Mouse (Mus musculus) CH12.LX (cell line): ENCODE data around the gene Map7d1. TPM values are rescaled to one million over a fixed set of nuclear protein-coding genes. Genes with fewer than 3 reads are reported as not detected.

ENCODE experiments used
- DNase-seq: peaks from one replicate; pipeline ENCODE4 v3.0.0-alpha.2; 2013; ENCODE audit errors: extremely low read depth
- H3K27ac ChIP-seq: 2 replicates; pipeline ENCODE4 v1.5.1; 2012; ENCODE audit warnings: low read depth, mild to moderate bottlenecking, control low read depth, moderate library complexity; ENCODE audit not compliant: insufficient read depth
- H3K27me3 ChIP-seq: replicated peaks from 2 replicates; pipeline ENCODE3; 2012; ENCODE audit warnings: inconsistent platforms
- H3K36me3 ChIP-seq, 2 experiments: replicated peaks in 1 of 2; 2 replicates each; pipeline versions ENCODE3 to v1.6.1; 2012; ENCODE audit warnings: inconsistent platforms in 1 of 2, low read length in 1 of 2, mild to moderate bottlenecking in 1 of 2, mixed read lengths in 1 of 2, moderate library complexity in 1 of 2; ENCODE audit not compliant: control insufficient read depth in 1 of 2, insufficient read depth in 1 of 2
- H3K4me1 ChIP-seq, 2 experiments: 2 replicates each; pipeline ENCODE4 v1.6.1; 2012; ENCODE audit warnings: inconsistent platforms in 1 of 2, moderate library complexity in 1 of 2; ENCODE audit not compliant: insufficient read depth in 2 of 2, control insufficient read depth in 1 of 2
- H3K4me2 ChIP-seq: 2 replicates; pipeline ENCODE4 v1.6.1; 2012; ENCODE audit warnings: low read depth, mild to moderate bottlenecking, control low read depth; ENCODE audit not compliant: poor library complexity, insufficient read depth, severe bottlenecking
- H3K4me3 ChIP-seq, 3 experiments: fragments of 150-350 bp in 1 of 3; sonication (generic) in 1 of 3; replicated peaks in 1 of 3; 2 replicates each; pipeline versions ENCODE3 to v1.5.1; 2011 to 2012; ENCODE audit warnings: low read depth in 2 of 3, low read length in 2 of 3, mild to moderate bottlenecking in 2 of 3, moderate library complexity in 2 of 3, control low read depth in 1 of 3, improper control_type of control experiment in 1 of 3, inconsistent platforms in 1 of 3, mixed read lengths in 1 of 3; ENCODE audit not compliant: poor library complexity in 1 of 3
- H3K79me2 ChIP-seq: replicated peaks from 2 replicates; pipeline ENCODE4 v1.6.1; 2012; ENCODE audit warnings: mild to moderate bottlenecking, moderate library complexity; ENCODE audit not compliant: control insufficient read depth, poor library complexity, insufficient read depth, severe bottlenecking; ENCODE audit errors: extremely low read depth
- H3K9ac ChIP-seq: 2 replicates; pipeline ENCODE4 v1.6.1; 2012; ENCODE audit warnings: low read depth, mild to moderate bottlenecking, control low read depth, moderate library complexity; ENCODE audit not compliant: insufficient read depth
- H3K9me3 ChIP-seq: replicated peaks from 2 replicates; pipeline ENCODE3; 2012; ENCODE audit warnings: low read length, inconsistent platforms, mixed read lengths
- BHLHE40 ChIP-seq: IDR thresholded peaks from 2 replicates; pipeline ENCODE4 v1.6.1; 2011; ENCODE audit warnings: mild to moderate bottlenecking, low read depth, low read length, improper control_type of control experiment
- CHD2 ChIP-seq: IDR thresholded peaks from 2 replicates; pipeline ENCODE4 v1.6.1; 2011; ENCODE audit warnings: low read length, improper control_type of control experiment
- CTCF ChIP-seq, 2 experiments: IDR thresholded peaks in 1 of 2; conservative IDR thresholded peaks in 1 of 2; 2 replicates each; pipeline ENCODE4 v1.5.1; 2011 to 2012; ENCODE audit warnings: low read depth in 2 of 2, low read length in 2 of 2, improper control_type of control experiment in 1 of 2, inconsistent platforms in 1 of 2, mild to moderate bottlenecking in 1 of 2, moderate library complexity in 1 of 2
- E2F4 ChIP-seq: IDR thresholded peaks from 2 replicates; pipeline ENCODE4 v1.6.1; 2011; ENCODE audit warnings: low read depth, low read length, improper control_type of control experiment; ENCODE audit not compliant: insufficient replicate concordance
- ELF1 ChIP-seq: IDR thresholded peaks from 2 replicates; pipeline ENCODE4 v1.6.1; 2014; ENCODE audit warnings: low read depth, mild to moderate bottlenecking, inconsistent platforms, low read length, improper control_type of control experiment
- ETS1 ChIP-seq: conservative IDR thresholded peaks from 2 replicates; pipeline ENCODE4 v1.6.1; 2012; ENCODE audit warnings: low read depth, mild to moderate bottlenecking, inconsistent platforms, low read length, improper control_type of control experiment, moderate library complexity
- GABPA ChIP-seq: IDR thresholded peaks from 2 replicates; pipeline ENCODE4 v1.6.1; 2012; ENCODE audit warnings: low read depth, low read length, improper control_type of control experiment, inconsistent platforms; ENCODE audit not compliant: insufficient replicate concordance
- HCFC1 ChIP-seq: IDR thresholded peaks from 2 replicates; pipeline ENCODE4 v1.6.1; 2012; ENCODE audit warnings: low read depth, mild to moderate bottlenecking, inconsistent platforms, low read length, improper control_type of control experiment
- IRF4 ChIP-seq: IDR thresholded peaks from 2 replicates; pipeline ENCODE4 v1.6.1; 2014; ENCODE audit warnings: low read depth, mild to moderate bottlenecking, inconsistent platforms, low read length, improper control_type of control experiment
- JUND ChIP-seq: conservative IDR thresholded peaks from 2 replicates; pipeline ENCODE4 v1.6.1; 2011; ENCODE audit warnings: low read depth, low read length, improper control_type of control experiment
- KAT2A ChIP-seq: IDR thresholded peaks from 2 replicates; pipeline ENCODE4 v1.6.1; 2012; ENCODE audit warnings: low read length, improper control_type of control experiment, inconsistent platforms; ENCODE audit not compliant: insufficient replicate concordance
- MAFK ChIP-seq: IDR thresholded peaks from 2 replicates; pipeline ENCODE4 v1.6.1; 2011; ENCODE audit warnings: low read length, improper control_type of control experiment; ENCODE audit not compliant: insufficient replicate concordance
- MAX ChIP-seq: IDR thresholded peaks from 2 replicates; pipeline ENCODE4 v1.6.1; 2011; ENCODE audit warnings: low read length, improper control_type of control experiment
- MAZ ChIP-seq: IDR thresholded peaks from 2 replicates; pipeline ENCODE4 v1.6.1; 2012; ENCODE audit warnings: low read depth, mild to moderate bottlenecking, inconsistent platforms, low read length, improper control_type of control experiment, moderate library complexity
- MEF2A ChIP-seq: IDR thresholded peaks from 2 replicates; pipeline ENCODE4 v1.6.1; 2014; ENCODE audit warnings: low read depth, mild to moderate bottlenecking, inconsistent platforms, low read length, improper control_type of control experiment, borderline replicate concordance
- MXI1 ChIP-seq: IDR thresholded peaks from 2 replicates; pipeline ENCODE4 v1.6.1; 2011; ENCODE audit warnings: mild to moderate bottlenecking, low read depth, low read length, improper control_type of control experiment
- MYC ChIP-seq: IDR thresholded peaks from 2 replicates; pipeline ENCODE4 v1.6.1; 2011; ENCODE audit warnings: low read depth, mild to moderate bottlenecking, improper control_type of control experiment, low read length
- NELFE ChIP-seq: IDR thresholded peaks from 2 replicates; pipeline ENCODE4 v1.6.1; 2011; ENCODE audit warnings: low read depth, low read length, improper control_type of control experiment
- NRF1 ChIP-seq: IDR thresholded peaks from 2 replicates; pipeline ENCODE4 v1.6.1; 2014; ENCODE audit warnings: low read depth, mild to moderate bottlenecking, inconsistent platforms, low read length, improper control_type of control experiment, moderate library complexity
- PAX5 ChIP-seq: IDR thresholded peaks from 2 replicates; pipeline ENCODE4 v1.6.1; 2012; ENCODE audit warnings: low read length, inconsistent platforms, mixed read lengths
- POLR2A ChIP-seq: IDR thresholded peaks from 2 replicates; pipeline ENCODE4 v1.6.1; 2011; ENCODE audit warnings: low read depth, mild to moderate bottlenecking, improper control_type of control experiment, low read length
- RAD21 ChIP-seq: IDR thresholded peaks from 2 replicates; pipeline ENCODE4 v1.6.1; 2011; ENCODE audit warnings: low read depth, mild to moderate bottlenecking, low read length, improper control_type of control experiment, moderate library complexity
- RCOR1 ChIP-seq: conservative IDR thresholded peaks from 2 replicates; pipeline ENCODE4 v1.6.1; 2012; ENCODE audit warnings: low read depth, mild to moderate bottlenecking, inconsistent platforms, low read length, improper control_type of control experiment
- SIN3A ChIP-seq: IDR thresholded peaks from 2 replicates; pipeline ENCODE4 v1.6.1; 2012; ENCODE audit warnings: low read length, improper control_type of control experiment, inconsistent platforms
- SMC3 ChIP-seq: IDR thresholded peaks from 2 replicates; pipeline ENCODE4 v1.6.1; 2011; ENCODE audit warnings: low read depth, low read length, improper control_type of control experiment
- TBP ChIP-seq: conservative IDR thresholded peaks from 2 replicates; pipeline ENCODE4 v1.6.1; 2011; ENCODE audit warnings: low read depth, low read length, improper control_type of control experiment
- TCF12 ChIP-seq: IDR thresholded peaks from 2 replicates; pipeline ENCODE4 v1.6.1; 2014; ENCODE audit warnings: low read depth, mild to moderate bottlenecking, inconsistent platforms, low read length, improper control_type of control experiment
- UBTF ChIP-seq: IDR thresholded peaks from 2 replicates; pipeline ENCODE4 v1.6.1; 2012; ENCODE audit warnings: low read depth, mild to moderate bottlenecking, inconsistent platforms, low read length, improper control_type of control experiment, moderate library complexity
- USF1 ChIP-seq: IDR thresholded peaks from 2 replicates; pipeline ENCODE4 v1.6.1; 2014; ENCODE audit warnings: low read depth, mild to moderate bottlenecking, inconsistent platforms, low read length, improper control_type of control experiment
- USF2 ChIP-seq: conservative IDR thresholded peaks from 2 replicates; pipeline ENCODE4 v1.6.1; 2011; ENCODE audit warnings: low read depth, low read length, improper control_type of control experiment
- ZC3H11A ChIP-seq: IDR thresholded peaks from 2 replicates; pipeline ENCODE4 v1.6.1; 2012; ENCODE audit warnings: low read depth, mild to moderate bottlenecking, inconsistent platforms, low read length, improper control_type of control experiment
- ZKSCAN1 ChIP-seq: IDR thresholded peaks from 2 replicates; pipeline ENCODE4 v1.6.1; 2012; ENCODE audit warnings: low read depth, inconsistent platforms, low read length, improper control_type of control experiment, borderline replicate concordance
- ZMIZ1 ChIP-seq: IDR thresholded peaks from 2 replicates; pipeline ENCODE4 v1.6.1; 2012; ENCODE audit warnings: low read depth, mild to moderate bottlenecking, inconsistent platforms, low read length, improper control_type of control experiment
- ZNF384 ChIP-seq: IDR thresholded peaks from 2 replicates; pipeline ENCODE4 v1.6.1; 2012; ENCODE audit warnings: low read depth, low read length, improper control_type of control experiment, inconsistent platforms
- dilution Hi-C: fragments of 300-500 bp; cut with MboI; formaldehyde crosslinking; loops from 2 replicates; pipeline ENCODE4 v1.14.3; 2020; ENCODE audit warnings: low sequenced_read_pairs; ENCODE audit not compliant: extremely low pct_unique_long_range_greater_than_20kb, extremely low pct_ligation_motif_present
- in situ Hi-C: fragments of 300-500 bp; cut with MboI; formaldehyde crosslinking; loops from 3 replicates; pipeline ENCODE4 v1.14.3; 2019; ENCODE audit warnings: low sequenced_read_pairs, low pct_ligation_motif_present, low pct_unique_long_range_greater_than_20kb, mixed read lengths
- polyA plus RNA-seq: library from polyadenylated mRNA; unstranded; fragments of >175 nt; gene quantifications from 2 replicates; pipeline ENCODE4 v1.2.1, GENCODE M21; 2012; ENCODE audit warnings: low read depth; ENCODE audit not compliant: insufficient read length
- total RNA-seq, 2 experiments: library from RNA; depleted of rRNA; stranded (reverse); fragments of 300-350 nt in 1 of 2; fragments of >200 nt in 1 of 2; gene quantifications; 2 replicates each; pipeline ENCODE4 v1.2.3; 2012 to 2014

Gene Map7d1
- total and polyA plus RNA-seq, 3 experiments: 12.5 to 62.2 (median 17.9) TPM

GRCm38 (mm10) chr4:126202303-126203181 lies 53.6 kb downstream of the Map7d1 start, which contains the start of gene Thrap3:
Thrap3 (minus strand) TSS chr4:126202760.
- dilution Hi-C loops (no loop called here), in situ Hi-C loops (no loop called here)
- peaks cover 6 to 40% of the 10 kb centered on the region in 2 experiments for H3K4me1 ChIP-seq

GRCm38 (mm10) chr4:126201514-126202302 lies 54.4 kb downstream of the Map7d1 start:
- H3K27me3 ChIP-seq: no peaks in the 10 kb centered on the region
- H3K9ac ChIP-seq: peak overlapping the region; percentile 93
- dilution Hi-C loops: no loop called here
- peaks cover 8 to 24% of the 10 kb centered on the region in 2 experiments for H3K36me3 ChIP-seq
- peaks cover 6 to 46% of the 10 kb centered on the region in 2 experiments for H3K4me1 ChIP-seq
- no peaks in the 10 kb centered on the region for H3K9me3 ChIP-seq
- H3K27ac ChIP-seq: peak overlapping the region; percentile 98
- peak overlapping the region; percentile 98; the same call in 1 of the 2 replicates for H3K4me2 ChIP-seq
- peaks cover 50% of the 10 kb centered on the region for H3K79me2 ChIP-seq
- peak overlapping the region; percentile 71 to 87 (median 85) for H3K4me3 ChIP-seq
- in situ Hi-C loops: no loop called here
- DNase-seq: peak; percentile 81
- no peak for TF ChIP-seq KAT2A
- no peak for TF ChIP-seq PAX5
- no peak for TF ChIP-seq MAZ
- 0 out of 2 replicates have a peak, but pooled peaks have one; percentile 28 for TF ChIP-seq E2F4
- TF ChIP-seq ZMIZ1: no peak
- TF ChIP-seq TCF12: 0 out of 2 replicates have a peak, but pooled peaks have one; percentile 6
- no peak for TF ChIP-seq MYC
- no peak for TF ChIP-seq SMC3
- TF ChIP-seq MAX: peak; percentile 30; the same call in 1 of the 2 replicates
- TF ChIP-seq USF2: no peak
- TF ChIP-seq SIN3A: peak; percentile 54
- no peak for TF ChIP-seq NELFE
- peak; percentile 64 for TF ChIP-seq CHD2
- TF ChIP-seq ELF1: no peak
- no peak for TF ChIP-seq TBP

More at GRCm38 (mm10) chr4:126202303-126203181, 53.6 kb downstream of the Map7d1 start, which contains the start of gene Thrap3:
- Histone ChIP-seq H3K9me3 (no peaks in the 10 kb centered on the region), H3K79me2 (peaks cover 43% of the 10 kb centered on the region), H3K4me2 (peak within 1 kb of the TSS; percentile 29)
- TF ChIP-seq KAT2A (peak; percentile 97), ZKSCAN1 (no peak), MAFK (no peak), MXI1 (peak; percentile 45; the same call in 1 of the 2 replicates), USF1 (peak; percentile 99), RCOR1 (0 out of 2 replicates have a peak, but pooled peaks have one; percentile 65), HCFC1 (peak; percentile 97), TCF12 (peak; percentile 70), GABPA (peak; percentile 83; the same call in 1 of the 2 replicates), E2F4 (0 out of 2 replicates have a peak, but pooled peaks have one; percentile 67), UBTF (peak; percentile 92), NRF1 (peak; percentile 47; the same call in 1 of the 2 replicates), MAX (peak; percentile 96), MAZ (peak; percentile 99), NELFE (peak; percentile 79), RAD21 (no peak), MEF2A (peak; percentile 73; the same call in 1 of the 2 replicates), IRF4 (peak; percentile 66), USF2 (peak; percentile 97), JUND (no peak), CTCF (conservative IDR thresholded peaks at IDR 0.05 in 1 of 2, IDR thresholded peaks at IDR 0.05 in 1 of 2; ENCODE audit: low read depth in 2 of 2, low read length in 2 of 2) (no peak), ZNF384 (no peak; the same call in 1 of the 2 replicates), ZC3H11A (no peak), SMC3 (no peak), ETS1 (peak; percentile 76; the same call in 1 of the 2 replicates), MYC (peak; percentile 72; the same call in 1 of the 2 replicates), ELF1 (peak; percentile 82), TBP (0 out of 2 replicates have a peak, but pooled peaks have one; percentile 71), POLR2A (peak; percentile 81), CHD2 (peak; percentile 89), PAX5 (no peak), BHLHE40 (peak; percentile 93)
- TF ChIP-seq, all 38 proteins: peak for 23
- Histone ChIP-seq H3K4me3 (peak within 1 kb of the TSS; percentile 71 to 87 (median 85)), H3K9ac (peak within 1 kb of the TSS; percentile 93), H3K27ac (peak within 1 kb of the TSS; percentile 98), H3K36me3 (peaks cover 7 to 19% of the 10 kb centered on the region in 2 experiments), H3K27me3 (no peaks in the 10 kb centered on the region)
- peak; percentile 98 for DNase-seq
